Mouse (Mus musculus) right cerebral cortex, postnatal 36 days (tissue): ENCODE results near the gene Pfkm.

ENCODE experiments used
- DNase-seq, 2 experiments: peaks; one replicate each; pipeline ENCODE4 v3.0.0; 2022; ENCODE audit warnings: low spot score in 2 of 2, mixed read lengths in 1 of 2

Pfkm gene

GRCm38 (mm10) chr15:98098519-98098918 is 6.1 kb downstream of the Pfkm start:
- no peak for DNase-seq

DNA sequence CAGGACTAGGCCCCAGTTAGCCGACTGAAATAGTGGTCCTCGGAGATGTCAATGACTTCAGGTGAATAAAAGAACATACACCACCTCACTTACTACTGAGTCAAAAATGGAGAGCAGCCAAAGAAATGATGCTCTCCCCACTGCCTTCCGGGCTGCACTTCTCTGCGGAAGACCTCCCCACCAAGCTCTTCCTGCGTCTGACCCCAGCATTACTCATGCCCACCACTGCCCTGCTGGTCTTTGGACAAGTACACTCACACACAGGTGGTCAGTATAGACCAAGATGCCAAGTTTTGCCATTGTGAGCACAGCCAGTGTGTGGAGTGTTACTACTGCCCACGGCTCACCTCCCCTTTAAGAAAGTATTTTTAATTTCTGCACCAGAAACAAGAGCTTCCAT is 10.0 kb downstream of the Pfkm start:
- DNase-seq, result no peak

GRCm38 (mm10) chr15:98106506-98106905 is 14.1 kb downstream of the Pfkm start:
- DNase-seq, result no peak

GRCm38 (mm10) chr15:98107230-98107629 is 14.8 kb downstream of the Pfkm start:
- no peak for DNase-seq

DNA sequence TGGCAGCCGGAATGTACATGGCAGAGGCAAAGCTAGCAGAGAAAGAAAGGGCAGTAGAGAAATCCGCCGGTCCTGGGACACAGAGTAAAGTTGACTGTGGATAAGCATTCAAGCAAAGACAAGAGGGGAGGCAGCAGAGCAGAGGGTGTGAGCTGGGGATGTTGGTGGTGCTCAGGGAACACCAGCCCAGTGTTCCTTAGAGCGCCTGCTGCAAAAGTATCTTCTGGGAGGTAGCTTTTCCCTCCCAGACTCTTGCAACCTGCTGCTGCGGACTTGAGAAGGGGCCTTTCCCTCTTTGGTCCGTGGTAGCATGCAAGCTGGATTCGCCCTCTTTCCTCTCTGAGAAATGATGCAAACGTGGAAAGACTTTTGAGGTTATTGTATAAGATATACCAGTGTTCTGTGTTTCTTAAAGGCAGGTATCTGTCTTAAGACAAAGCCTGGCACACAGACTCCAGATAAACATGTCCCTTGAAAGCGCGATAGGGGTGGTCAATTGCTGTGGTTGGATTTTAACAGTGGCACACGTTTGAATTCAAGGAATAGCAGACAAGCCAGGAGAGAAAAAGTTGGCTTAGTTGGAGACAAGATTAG is 15.4 kb downstream of the Pfkm start:
- no peak for DNase-seq

DNA sequence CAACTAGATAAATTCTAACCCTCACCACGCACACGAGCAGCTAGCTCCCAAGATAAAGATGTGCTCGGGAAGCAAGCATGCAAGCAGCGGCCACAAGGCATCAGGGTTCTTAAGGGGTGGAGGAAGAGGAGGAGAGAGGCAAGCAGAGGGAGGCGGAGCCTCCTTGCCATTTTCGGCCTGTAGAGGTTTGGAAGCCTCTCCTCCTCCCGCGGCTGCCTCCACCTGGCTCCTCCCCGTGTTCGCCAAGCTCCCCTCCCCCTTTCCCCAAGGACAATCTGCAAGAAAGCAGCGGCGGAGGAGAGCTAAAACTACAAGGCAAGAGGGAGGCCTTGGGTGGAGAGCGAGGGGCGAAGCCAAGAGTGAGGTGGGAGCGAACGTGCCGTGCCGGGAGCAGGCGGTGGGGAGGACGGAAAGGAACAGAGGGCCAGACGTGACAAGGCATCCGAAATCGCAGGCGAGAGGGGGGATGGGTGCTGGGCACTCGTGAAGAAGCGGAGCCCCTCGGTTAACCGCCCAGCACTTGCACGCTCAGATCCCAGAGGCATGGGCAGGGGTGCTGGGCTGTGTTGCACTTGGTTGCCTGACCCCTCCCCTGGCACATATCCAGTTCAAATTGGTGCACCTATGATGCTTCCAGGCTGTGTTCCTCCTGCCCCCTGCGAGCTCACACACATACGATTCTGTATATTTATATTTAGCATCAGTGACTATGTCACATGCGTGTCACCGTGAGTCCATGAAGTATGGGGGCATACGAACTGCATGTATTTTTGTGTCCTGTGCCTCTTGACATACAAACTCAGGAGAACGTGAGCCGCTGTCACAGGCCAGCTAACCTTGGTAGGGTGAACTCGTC is 16.1 kb downstream of the Pfkm start:
- DNase-seq, result peak; percentile 88 to 91

- DNase-seq, result no peak
Measured at GRCm38 (mm10) chr15:98111791-98112190, 19.4 kb downstream of the Pfkm start.

DNA sequence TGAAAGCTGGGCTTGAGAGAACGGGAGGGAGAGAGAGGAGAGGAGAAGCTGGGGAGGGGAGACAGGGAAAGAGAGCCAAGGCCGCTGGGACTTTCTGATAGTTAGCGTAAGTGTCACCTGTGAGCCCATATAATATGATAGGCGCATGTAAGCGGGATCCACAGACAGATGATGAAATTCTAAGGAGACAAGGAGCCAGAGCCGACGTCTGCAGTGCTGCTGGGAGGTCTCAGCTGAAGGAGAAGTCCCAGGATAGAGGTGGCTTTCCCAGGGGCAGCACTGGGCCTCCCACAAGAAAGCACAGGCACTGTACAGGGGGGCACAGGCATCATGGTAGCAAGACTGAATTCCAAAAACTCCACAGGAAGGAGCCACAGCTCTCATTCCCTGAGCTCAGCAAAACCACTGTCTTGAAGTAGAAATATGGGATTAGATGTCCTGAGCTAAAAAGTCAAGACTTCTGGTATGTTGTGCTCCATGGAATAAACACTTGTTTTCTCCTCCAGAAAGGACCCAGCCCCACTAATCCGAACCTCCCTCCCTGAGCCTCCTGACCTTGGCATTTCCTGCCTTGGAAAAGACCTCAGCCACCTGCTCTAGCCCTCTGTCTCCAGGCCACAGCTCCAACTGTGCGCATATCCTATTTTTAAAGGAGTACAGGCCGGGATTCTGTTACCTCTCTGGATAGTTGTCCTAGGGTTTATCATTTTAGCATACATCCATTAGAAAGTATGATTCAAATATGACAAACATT is 21.9 kb downstream of the Pfkm start:
- no peak for DNase-seq

DNA sequence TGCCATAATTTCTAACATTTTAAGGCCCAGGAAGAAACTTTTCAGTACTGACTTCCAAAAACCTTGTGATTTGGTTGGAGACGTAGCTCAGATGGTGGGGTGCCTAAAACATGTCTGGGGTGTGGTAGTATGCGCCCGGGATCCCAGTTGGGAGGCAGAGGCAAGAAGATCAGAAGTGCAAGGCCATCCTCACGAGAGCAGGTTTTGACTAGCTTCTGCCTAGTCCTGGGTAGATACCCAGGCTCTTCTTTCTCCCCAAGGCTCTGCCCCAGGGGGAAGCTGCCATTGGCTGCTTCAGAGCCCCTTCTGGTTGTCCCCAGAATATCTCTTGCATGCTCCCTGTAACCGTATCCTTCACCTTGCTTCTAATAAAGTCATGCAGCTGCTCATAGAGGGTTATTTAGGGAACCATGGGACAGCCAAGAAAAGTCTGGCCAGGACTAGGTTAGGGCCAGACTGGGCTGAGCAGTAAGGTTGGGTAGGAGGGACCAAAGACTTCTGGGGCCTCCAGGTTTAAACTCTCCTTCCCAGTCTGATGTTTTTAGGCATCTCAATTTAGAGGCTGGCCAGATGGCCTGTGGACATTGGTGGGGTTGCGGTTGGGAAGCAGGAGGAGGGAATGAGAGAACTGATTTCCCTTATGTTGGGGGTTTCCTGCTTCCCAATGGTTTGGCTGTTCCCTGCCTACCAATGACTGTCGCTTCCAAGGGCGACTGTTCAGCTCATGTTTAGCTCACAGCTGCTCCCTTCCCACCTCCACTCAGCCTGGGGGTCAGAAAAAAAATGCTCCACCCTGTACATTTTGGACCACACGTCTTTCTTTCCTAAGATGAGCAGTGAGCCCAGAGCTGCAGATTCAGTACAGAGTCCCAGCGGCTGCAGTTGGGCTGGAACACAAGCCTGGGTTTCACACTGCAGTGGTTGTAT is 22.7 kb downstream of the Pfkm start:
- DNase-seq, result no peak

GRCm38 (mm10) chr15:98115779-98116163 is 23.4 kb downstream of the Pfkm start:
- no peak for DNase-seq

GRCm38 (mm10) chr15:98116287-98116686 is 23.9 kb downstream of the Pfkm start:
- DNase-seq, result no peak

DNA sequence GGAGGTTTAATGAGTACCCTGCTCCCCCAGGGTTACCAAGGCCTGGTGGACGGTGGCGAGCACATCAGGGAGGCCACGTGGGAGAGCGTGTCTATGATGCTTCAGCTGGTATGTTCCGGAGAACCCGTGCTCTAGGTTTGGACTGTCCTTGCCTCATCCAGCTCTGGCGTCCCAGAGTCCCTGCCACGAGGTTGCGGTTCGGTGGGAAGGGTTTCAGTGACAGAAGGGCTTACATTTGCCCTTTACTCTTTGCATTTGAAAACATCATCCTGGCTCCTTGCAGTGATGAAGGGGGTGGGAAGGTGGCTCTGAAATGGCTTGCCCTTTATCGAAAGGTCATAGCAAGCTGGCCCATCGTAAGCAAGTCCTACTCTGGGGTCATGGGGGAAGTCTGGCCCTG is 27.0 kb downstream of the Pfkm start:
- no peak for DNase-seq

GRCm38 (mm10) chr15:98120831-98121230 is 28.4 kb downstream of the Pfkm start:
- DNase-seq, result no peak

DNA sequence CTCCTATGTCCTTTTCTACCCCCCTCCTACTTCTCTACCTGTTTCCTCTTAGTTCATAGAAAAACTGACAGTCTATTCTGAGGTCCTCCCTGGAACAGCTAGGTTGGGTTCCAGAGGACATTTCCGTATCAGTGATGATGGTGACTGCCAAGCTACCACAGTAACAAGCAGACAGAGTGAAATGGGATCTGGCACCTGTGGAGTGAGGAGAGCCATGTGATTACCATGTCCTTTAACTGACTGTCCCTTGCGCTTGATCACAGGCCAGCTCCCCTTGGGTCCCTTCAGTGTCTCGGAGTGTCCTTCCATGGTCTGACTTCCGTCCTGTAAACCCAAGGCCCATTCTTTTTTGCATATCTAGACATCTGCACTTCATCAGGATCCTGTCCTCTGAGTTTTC is 38.6 kb downstream of the Pfkm start:
- no peak for DNase-seq

GRCm38 (mm10) chr15:98131451-98131850 is 39.1 kb downstream of the Pfkm start:
- no peak for DNase-seq

GRCm38 (mm10) chr15:98131942-98132655 is 39.7 kb downstream of the Pfkm start:
- no peak for DNase-seq

DNA sequence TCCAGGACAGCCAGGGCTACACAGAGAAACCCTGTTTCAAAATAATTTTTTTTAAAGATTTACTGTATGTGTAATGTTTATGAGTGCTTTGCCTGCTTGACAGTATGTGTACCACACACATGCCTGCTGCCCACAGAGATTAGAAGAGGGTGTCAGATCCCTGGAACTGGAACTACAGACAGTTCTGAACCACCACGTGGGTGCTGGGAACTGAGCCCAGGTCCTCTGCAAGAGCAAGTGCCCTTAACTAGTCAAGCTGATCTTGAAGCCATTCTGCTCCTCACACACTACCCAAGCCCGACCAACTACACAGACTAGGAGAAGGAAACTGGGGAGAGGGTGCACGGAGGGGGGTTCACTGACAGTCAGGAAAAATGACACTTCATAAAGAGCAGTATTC is 41.1 kb downstream of the Pfkm start:
- DNase-seq, result no peak

DNA sequence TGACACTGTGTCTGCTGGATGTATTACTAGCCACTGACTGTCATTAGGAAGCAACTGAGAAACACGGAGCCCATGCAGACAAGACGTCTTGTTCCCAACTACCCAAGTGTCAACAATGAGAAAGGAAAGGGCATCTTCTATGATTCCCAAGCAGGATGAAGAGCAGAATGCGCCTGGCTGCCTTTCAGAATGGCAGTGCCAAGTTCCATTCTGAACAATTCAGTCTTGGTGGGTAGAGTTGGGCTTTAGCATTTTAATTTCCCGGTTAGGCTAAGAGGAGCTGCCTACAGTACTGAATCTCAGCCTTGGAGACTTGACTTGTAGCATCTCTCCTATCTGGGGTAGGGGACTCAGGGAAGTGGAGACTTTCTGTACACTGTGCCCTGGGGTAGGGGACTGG is 41.6 kb downstream of the Pfkm start:
- no peak for DNase-seq

- DNase-seq, result no peak
Measured at GRCm38 (mm10) chr15:98134666-98135065, 42.3 kb downstream of the Pfkm start.

DNA sequence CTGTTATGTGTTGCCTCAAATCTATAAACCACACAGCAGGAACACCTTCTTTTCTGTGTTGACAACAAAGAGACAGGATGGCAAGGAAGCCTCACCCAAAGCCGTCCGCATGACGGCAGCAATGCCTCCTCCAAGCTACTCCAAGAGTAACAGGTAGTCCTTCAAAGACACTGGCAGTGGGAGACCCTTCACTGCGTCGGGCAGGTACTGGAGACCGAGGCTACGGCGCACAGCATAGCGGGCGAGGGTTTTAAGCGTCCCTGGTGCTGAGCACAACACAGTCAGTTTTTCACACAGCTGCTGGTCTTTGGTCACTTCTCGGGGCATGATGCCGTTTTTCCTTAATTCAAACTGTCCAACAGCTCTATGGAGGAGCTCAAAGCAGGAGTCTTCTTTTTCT is 43.3 kb downstream of the Pfkm start:
- DNase-seq, result no peak

- DNase-seq, result no peak
Measured at GRCm38 (mm10) chr15:98136871-98137270, 44.5 kb downstream of the Pfkm start.
